Mouse (Mus musculus): ENCODE data around the gene Sphkap. TPM values are rescaled to one million over a fixed set of nuclear protein-coding genes. Genes with fewer than 3 reads are reported as not detected.

The Sphkap gene
- polyA plus RNA-seq (2017; shearing (Covaris generic)) = 1 to 10 TPM in 1 of 2 experiments, under 1 TPM in 1; 0.16 to 2.2 TPM

GRCm38 (mm10) chr1:83408021-83408464 is at the start of gene Sphkap:
Gene Sphkap, minus strand, starts transcription at chr1:83408200.

Other genes starting within 250 kb of the Sphkap start
- gene Daw1, start 248.4 kb downstream of the Sphkap start, polyA plus RNA-seq (2017; shearing (Covaris generic)) = under 1 TPM in 1 of 2 experiments, not detected in 1; 0.35 TPM